Mouse (Mus musculus): ENCODE data around the gene Tmem120a.

GRCm38 (mm10) chr5:135729351-135729750 is 14.9 kb downstream of the Tmem120a start:
- no peak for TF ChIP-seq POLR2A (IDR thresholded peaks at IDR 0.05; ENCODE audit: insufficient read length, low read depth)
- TF ChIP-seq CEBPB (IDR thresholded peaks at IDR 0.05; ENCODE audit: insufficient read depth, poor library complexity, severe bottlenecking), result no peak
- no peak for TF ChIP-seq MAX (IDR thresholded peaks at IDR 0.05; ENCODE audit: low read depth)
- TF ChIP-seq MYOG (IDR thresholded peaks at IDR 0.05; ENCODE audit: control insufficient read depth in 1 of 3, insufficient read depth in 1 of 3, insufficient read length in 2 of 3, low read depth in 2 of 3), result no peak
